Mouse (Mus musculus) layer of hippocampus, adult 8-10 months (tissue): ENCODE results near the gene Tnrc6c. TPM values are rescaled to one million over a fixed set of nuclear protein-coding genes. Genes with fewer than 3 reads are reported as not detected.
A peak's percentile ranks its signal among the peaks of the same experiment; 100 is the strongest.

Experiments used
- DNase-seq, 2 experiments: peaks; one replicate each; pipeline ENCODE4 v3.0.0; 2022; ENCODE audit warnings: low spot score in 2 of 2
- total RNA-seq, 4 experiments: library from RNA; stranded (reverse); gene quantifications; 2 replicates each; pipeline ENCODE4 v1.2.4; 2022

The Tnrc6c gene
- total RNA-seq, 4 experiments from 2014 or later: 69.4 to 83.2 (median 76.7) TPM

DNA sequence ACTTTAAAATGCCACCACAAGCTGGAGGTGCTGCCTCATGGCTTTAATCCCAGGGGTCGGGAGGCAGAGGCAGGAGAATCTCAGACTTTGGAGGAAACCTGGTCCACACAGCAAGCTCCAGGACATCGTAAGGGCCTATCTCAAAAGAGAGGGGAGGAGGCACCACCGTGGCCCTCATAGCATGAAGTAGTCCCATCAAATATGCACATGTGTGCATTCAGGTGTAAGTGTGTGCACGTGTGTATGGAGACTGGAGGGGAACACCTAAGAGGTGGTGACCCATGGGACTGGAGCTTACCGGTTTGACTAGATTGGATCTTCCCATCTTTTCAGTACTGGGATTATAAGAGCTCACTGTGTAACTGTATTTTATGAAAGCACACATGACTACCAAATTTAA is 74.2 kb downstream of the Tnrc6c start:
- DNase-seq: no peak

GRCm38 (mm10) chr11:117728841-117729240 is 74.8 kb downstream of the Tnrc6c start:
- no peak for DNase-seq

DNA sequence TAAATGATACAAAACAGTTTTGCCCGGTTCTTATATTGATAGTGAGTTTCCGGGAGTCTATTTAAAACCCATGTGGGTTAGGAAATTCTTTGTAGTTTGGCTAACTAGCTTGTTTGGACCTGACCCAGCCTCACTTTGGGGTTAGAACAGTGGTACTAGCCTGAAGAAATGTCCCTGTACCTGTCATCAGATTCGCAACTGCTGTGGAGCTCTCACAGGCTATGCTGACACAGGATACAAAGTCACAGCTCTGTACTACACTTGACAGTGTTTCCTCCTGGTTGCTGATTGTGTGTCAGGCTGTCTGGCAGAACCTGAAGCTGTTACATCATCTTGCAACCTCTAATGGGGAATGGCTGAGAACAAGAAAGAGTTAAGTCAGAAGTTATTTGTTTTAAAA is 75.3 kb downstream of the Tnrc6c start:
- no peak for DNase-seq

DNA sequence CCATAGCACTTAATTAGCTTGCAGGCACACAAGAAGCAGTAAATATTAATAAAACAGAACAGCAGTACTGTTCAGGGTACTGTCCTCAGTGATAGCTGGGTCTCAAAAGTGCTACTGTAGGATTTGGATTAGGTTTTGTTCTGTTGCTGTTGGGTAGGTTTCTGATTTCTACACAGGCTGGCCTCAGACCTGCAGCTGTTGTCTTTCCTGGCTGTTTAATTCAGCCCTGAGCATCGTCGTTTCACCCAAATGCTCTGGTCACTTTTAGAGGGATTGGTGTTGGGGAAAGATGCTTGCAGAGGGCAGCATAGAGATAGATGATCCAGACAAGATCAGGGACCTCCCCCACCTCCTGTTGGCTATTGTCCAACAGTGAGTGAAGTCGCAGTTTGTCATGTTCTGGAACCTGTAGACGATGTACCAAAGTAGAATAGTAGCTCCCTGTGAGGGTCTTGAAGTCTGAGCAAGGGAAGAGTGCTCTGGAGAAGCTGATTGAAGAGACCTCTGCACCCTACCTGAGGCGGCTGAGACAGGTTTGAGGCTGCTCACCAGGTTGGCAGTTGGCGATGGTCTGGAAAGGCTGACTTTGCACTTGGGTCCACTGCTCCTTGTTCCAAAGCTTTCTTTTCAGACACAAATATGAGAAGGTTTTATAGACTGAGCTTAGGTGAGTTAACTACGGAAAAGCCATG is 75.9 kb downstream of the Tnrc6c start:
- DNase-seq: no peak

DNA sequence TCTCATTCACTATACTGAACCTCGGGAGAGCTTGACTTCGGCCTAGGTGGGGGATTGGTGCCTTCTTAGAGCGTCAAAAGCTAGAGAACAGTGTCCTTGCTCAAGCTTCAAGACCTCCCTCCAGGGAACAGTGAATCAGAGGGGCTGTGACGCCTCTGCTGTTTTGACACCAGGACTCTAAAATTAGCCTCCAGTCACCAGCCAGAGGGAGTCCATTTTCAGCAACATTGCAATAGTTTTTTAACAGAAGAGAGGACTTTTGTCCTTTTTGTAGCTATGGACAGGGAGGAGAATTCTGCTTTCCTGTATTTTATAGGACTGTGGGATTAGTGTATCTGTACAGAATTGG is 76.4 kb downstream of the Tnrc6c start:
- DNase-seq: no peak

- DNase-seq: no peak
Observed at GRCm38 (mm10) chr11:117731470-117731869, 77.4 kb downstream of the Tnrc6c start.

- DNase-seq: no peak
Observed at GRCm38 (mm10) chr11:117736037-117736689, 82.1 kb downstream of the Tnrc6c start.

GRCm38 (mm10) chr11:117738123-117738522 is 84.0 kb downstream of the Tnrc6c start:
- no peak for DNase-seq

- no peak for DNase-seq
Observed at GRCm38 (mm10) chr11:117741128-117741527, 87.0 kb downstream of the Tnrc6c start.

DNA sequence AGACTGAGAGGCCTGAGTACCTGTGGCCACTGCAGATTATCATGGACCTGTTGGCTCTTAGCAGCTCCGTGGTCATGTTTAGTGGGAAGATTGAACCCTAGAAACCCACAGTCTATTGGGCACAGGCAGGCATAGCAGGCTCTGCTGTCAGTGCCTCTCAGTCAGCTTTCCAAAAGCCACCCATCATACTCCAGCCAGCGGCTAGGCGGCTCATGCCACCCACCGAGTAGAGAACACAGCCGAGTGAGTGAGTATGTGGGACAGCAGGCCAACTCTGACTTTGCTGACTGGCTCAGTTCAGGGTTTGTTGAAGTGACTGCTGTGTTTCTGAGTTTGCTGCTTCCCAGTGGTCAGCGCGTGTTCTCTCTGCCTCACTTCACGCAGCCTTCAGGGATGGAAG is 88.2 kb downstream of the Tnrc6c start:
- DNase-seq: no peak

- DNase-seq: no peak
Observed at GRCm38 (mm10) chr11:117742715-117743114, 88.6 kb downstream of the Tnrc6c start.

DNA sequence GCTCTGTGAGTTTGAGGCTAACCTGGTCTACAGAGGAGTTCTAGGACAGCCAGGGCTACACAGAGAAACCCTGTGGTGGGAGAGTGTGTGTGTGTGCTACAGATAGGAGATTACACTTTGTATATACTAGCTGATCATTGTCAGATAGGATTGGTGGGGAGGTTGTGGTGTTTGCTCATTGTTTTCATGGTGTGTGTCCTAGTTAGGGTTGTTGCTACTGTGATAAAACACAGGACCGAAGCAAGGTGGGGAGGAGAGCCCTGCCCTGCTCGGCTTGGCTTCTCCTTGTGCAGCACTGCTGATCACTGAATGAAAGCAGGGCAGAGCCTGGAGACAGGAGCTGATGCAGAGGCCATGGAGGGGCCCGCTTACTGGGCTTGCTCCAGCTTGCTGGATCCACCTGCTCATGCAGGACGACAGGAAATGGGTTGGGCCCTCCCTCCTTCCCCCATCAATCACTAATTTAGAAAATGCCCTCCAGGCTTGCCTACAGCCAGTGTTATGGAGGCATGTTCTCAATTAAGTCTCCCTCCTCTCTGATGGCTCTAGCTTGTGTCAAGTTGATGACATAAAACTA is 89.5 kb downstream of the Tnrc6c start:
- no peak for DNase-seq

- DNase-seq: no peak
Observed at GRCm38 (mm10) chr11:117748628-117749027, 94.5 kb downstream of the Tnrc6c start.

DNA sequence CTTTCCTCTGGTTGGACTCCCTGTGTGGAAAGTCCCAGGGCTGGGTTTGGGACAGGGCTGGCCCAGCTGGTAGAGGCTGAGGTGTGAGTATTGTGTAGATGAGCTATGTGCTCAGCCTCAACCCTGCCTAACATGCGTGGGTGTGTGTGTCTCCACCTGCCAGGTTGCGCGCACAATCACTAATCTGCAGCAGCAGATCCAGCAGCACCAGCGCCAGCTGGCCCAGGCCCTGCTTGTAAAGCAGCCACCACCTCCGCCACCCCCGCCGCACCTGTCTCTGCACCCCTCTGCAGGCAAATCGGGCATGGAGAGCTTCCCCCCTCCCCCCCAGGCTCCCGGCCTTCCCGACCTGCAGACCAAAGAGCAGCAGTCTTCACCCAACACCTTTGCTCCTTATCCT is 95.3 kb downstream of the Tnrc6c start:
- peak; percentile 86 to 89 for DNase-seq

- DNase-seq: no peak
Observed at GRCm38 (mm10) chr11:117751544-117751943, 97.5 kb downstream of the Tnrc6c start.

DNA sequence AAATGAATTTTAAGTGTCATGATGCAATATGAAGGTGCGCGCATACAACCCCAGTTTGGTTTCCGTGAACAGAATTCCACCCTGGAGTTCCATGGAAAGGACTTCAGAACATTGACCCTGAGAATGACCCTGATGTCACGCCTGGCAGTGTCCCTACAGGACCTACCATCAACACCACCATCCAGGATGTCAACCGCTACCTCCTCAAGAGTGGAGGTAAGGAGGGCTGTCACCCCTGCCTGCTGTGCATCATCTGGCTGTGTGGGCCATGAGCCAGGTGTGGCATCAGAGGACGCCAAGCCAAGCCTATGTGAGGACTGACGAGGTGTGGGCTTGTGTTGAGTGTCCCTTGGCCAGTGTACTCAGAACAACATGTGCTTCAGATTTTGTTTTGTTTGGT is 101.8 kb downstream of the Tnrc6c start:
- no peak for DNase-seq

GRCm38 (mm10) chr11:117759267-117759666 is 105.2 kb downstream of the Tnrc6c start:
- DNase-seq: no peak

- no peak for DNase-seq
Observed at GRCm38 (mm10) chr11:117760374-117761119, 106.5 kb downstream of the Tnrc6c start.

DNA sequence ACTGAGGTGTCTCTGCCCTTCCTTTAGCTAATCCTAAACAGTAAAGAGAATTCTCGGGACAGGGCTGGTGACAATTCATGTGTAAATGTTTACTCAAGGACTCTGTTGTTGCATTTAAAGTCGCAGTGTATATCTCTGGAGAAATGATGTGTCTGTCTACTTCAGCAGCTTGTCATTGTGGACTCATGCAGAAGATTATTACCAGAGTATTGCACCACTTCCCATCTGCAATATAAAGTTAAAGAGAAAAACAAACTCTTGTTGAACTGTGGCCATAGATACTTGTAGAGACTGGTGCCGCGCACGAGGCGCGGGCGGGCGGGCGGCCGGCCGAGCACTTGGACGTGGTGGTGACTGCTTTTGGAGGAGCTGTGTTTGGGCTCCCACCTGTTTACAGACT is 107.7 kb downstream of the Tnrc6c start:
- DNase-seq: no peak

DNA sequence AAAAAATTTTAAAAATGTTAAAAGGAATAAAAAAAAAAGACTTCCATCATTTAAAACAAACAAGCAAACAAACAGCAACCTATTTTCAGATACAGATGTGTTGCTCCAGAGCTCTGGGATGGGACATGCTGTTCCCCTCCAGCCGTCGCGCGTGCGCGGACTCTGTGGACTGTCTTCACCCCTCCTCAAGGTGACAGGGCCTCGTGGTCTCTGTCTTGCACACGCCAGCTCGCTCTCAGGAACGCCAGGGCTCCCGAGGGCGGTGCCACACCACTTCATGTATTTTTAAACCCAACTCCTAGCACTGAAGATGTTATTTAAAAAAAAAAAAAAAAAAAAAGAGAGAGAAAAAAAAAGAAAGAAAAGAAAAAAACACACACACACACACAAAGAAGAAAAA is 108.2 kb downstream of the Tnrc6c start:
- no peak for DNase-seq

DNA sequence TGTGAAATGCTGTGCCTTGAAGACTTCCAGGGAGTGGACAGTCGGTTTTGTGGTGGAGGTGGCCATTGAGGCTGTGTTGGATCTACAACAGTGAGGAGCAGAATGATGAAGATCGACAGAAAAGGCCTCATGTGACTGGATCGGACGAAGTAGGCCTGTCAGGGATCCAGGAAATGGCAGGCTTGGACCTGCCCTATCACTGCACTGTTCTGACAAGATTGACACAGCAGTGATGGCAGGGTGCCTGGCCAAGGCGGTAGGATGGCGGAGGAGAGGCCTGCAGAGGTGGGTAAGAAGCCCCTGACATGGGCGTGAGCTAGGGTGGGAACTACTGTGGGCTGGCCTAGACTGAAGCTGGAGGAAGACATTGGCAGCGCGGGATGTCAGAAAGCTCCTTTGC is 110.2 kb downstream of the Tnrc6c start:
- no peak for DNase-seq

GRCm38 (mm10) chr11:117765361-117765760 is 111.3 kb downstream of the Tnrc6c start:
- no peak for DNase-seq
